Mouse (Mus musculus) ZHBTc4 (cell line): Measurements from ENCODE around the gene Cox10.

ENCODE experiments used
- DNase-seq: peaks from one replicate; pipeline ENCODE4 v3.0.0-alpha.2; 2011; ENCODE audit warnings: low read depth, low spot score

The Cox10 gene

DNA sequence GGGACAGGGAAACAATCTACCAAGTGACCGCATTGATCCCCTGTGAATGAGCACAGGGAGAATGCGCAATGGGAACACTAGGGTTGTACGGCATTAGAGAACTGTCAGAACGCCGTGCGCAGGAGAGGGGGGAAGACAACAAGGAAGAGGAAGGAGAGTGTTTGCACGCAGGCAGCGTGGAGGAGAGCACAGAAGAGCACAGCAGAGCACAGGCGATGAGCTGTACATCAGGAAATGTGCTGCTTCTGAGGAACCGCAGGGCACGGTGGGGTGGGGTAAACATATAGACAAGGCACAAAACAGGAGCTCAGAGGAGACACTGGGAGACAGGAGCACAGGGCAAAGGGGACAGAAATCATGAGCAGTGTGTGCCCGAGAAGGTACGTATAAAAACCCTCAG lies 31.8 kb downstream of the Cox10 start:
- DNase-seq: no peak

DNA sequence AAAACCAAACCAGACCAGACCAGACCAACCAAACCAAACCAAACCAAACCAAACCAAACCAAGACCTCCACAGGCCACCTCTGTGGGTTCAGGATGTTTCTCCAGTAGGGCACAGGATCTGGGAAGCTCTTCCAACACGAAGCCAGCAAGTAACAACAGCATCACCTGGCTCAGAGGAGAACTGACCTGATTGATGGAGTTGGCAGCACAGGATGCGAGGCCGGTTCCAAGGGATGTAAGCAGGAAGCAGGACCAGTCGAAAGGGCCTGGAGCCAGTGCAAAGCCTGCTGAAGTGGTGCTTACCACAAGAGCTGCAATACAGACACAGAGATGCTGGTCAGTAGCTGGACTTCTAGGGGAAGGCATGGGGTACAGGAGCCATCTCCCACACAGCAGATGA lies 34.2 kb downstream of the Cox10 start:
- no peak for DNase-seq

DNA sequence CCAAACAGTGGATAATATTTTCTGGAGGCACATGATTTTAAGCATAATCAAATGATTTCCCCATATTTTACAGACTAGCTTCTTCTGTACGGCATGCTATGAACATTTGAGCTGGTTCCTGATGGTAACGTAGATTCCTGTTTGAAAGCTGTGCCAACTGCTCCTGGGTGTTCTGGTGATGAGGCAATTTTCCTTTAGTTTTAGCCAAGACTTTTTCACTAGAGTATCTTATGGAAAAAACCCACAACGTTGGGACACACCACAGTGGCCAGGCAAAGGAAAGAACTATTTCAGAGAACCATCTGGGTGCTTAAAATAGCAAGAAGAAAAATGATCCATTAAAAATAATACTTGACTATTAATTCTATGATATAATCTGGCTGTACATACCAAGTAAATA lies 35.2 kb downstream of the Cox10 start:
- no peak for DNase-seq

DNA sequence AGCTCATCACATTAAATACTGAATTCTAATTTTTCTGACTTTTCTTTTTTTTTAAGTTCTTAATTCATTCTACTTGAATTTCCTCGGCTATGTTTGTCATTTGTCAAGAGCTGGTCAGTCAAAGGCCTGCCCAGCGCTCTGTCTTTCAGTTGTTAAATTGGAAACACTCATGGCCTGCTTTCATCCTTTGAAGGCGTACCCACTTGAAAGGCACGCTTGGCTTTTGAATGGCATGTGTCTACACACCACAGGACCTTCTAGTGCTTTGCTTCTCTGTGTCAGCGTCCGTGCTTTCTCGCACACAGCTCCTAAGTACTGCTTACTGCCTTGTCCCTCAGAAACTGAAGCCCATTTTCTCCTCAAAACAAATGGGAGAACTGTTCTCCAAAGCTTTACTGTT lies 38.0 kb downstream of the Cox10 start:
- DNase-seq: no peak

DNA sequence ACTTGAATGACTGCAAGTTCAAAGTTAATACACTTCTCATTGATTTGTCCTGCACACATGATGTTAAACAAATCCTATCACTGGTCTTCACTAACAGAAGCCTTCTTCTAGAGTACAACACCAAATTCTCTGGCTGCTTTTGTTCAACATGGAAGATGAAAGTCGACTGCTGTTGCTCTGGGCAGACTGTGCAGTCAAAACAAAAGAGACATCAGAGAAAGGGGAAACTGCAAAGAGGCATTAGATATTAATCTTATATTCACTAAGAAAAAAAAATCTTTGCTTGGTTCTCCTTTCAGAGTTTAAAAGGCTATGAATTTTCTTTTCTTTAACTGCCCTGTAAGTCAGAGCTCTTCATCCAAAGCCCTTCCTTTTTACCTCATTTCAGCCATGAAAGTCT lies 39.7 kb downstream of the Cox10 start:
- no peak for DNase-seq

DNA sequence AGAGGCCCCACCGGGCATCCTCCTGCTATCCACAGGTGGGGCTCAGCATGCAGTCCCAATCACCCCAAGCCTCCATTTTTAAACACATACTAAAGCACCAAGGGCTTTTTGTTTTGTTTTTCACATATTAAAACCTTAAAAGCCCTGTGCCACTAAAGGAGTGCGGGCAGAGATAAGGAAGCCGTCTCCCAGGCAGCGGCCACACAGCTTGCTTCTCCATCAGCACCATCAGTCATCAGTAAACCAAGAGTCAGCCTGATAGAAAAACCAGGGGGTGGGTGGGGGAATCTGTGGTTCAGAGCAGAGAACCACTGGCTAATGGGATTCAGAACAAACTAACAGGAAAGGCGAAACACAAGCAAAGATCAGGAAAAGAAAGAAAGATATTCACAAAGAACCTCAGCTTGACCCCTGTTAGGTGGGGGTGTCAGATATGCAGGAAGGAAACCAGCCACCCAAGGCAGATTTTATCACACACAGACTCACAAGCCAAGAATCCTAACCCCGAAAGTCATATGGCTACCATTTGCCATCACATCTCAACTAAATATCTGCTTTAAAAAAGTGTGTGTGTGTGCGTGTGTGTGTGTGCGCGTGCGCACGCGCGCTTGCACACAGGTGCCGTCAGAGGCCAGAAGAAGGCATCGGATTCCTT lies 41.7 kb downstream of the Cox10 start:
- DNase-seq: no peak

- no peak for DNase-seq
Observed at GRCm38 (mm10) chr11:64036306-64036705, 43.0 kb downstream of the Cox10 start.

- DNase-seq: peak; percentile 17
Observed at GRCm38 (mm10) chr11:64035709-64036108, 43.6 kb downstream of the Cox10 start.

DNA sequence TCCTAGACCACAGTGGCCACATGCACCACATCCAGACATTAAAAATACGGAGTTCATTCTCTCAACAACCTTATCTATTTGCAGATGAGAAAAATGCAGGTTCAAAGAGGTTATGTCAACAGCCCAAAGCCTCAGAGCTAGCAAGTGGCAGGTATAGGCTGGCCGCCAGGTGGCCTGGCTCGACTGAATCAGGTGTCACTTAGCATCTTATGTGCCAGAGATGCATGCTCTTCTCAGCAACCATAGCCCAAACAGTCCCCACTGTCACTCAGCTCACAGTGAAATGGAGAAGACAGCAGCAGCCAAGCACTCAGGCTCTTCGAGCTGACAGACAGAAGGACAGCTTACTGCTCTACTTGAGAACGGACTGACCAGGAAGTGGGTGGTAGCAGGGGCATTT lies 44.6 kb downstream of the Cox10 start:
- no peak for DNase-seq

GRCm38 (mm10) chr11:64027423-64027822 lies 51.8 kb downstream of the Cox10 start:
- DNase-seq: peak; percentile 87

DNA sequence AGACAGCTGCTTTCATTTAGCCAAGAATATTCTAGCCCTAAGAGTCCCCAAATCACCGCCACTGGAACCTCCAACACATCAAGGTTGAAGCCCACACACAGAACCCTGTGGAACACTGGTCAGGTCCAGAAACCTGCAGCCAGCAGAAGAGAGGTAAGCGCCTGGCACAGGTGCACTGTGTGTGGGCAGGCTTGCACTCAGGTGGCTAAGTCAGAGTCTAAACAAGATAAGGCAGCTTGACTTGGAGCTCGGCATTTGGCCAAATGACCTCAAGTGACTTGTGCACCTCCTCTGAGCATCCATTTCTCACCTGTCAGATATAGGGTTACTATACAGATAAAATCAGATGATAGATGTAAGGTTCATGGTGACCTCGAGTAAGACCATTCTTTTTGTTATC lies 53.4 kb downstream of the Cox10 start:
- no peak for DNase-seq

DNA sequence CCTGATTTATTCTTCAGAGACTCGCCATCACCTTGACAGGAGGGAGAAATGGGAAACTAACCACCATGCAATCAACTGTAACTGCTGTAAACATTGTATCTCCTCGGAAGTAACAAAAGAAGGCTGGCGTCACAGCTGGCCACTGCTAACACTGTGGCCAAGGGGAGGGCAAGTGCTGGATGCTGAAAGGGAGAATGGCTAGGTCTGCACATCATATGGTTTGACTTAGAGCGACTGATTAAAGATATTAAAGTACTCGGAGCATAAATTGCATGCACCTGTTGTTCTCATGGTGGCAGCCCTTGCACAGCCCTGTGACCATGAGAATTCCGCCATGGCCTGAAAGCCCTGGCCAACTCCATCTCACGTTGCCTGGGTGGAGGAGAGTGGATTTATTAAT lies 54.7 kb downstream of the Cox10 start:
- no peak for DNase-seq

GRCm38 (mm10) chr11:64023380-64023981 lies 55.8 kb downstream of the Cox10 start:
- DNase-seq: no peak

DNA sequence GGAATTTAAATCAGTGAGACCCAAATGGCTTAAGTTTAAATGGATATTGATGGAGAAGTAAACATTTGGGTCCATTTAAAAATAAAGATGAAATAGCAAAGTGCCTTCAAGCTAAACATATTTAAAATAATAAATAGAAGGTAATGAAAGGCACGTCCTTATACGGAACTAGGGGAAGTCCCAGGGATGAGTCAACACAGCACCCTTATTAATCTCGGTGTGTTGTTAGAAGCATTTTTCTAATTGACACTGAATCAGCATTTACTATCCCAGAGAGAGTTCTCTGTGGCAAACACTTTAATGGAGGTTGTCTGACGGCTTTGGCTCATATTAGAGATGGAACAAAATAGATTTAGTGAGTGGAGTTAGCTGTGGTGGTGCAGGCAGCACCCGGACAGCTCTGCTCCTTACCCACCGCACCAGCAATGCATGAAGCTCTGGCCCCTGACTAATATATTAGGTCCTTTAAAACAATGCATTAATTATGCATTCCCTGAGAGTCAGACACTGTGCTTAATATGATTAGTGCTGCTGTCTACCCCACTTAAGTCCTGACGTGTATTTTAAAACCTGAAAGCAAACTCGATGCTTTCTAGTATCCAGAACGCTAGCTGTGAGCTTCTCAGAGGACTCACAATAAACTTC lies 56.7 kb downstream of the Cox10 start:
- DNase-seq: no peak

DNA sequence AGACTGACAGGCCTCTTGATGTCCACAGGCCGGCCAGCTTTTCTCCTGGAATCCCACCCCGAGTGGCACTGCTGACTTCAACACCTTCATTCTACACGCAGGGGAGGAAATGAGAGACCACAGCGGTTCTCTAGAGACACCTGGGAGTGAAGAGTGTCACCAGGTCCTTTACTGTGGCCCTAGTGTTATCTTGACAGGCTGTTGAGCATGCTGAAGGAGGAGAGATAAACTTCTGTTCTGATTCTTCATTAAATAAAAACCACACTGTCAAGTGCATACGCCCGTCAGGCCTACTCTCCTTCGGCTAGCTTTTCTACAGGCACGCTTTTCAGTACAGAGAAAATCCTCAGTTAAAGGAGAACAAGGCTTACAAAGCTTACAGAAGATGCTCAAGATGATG lies 60.0 kb downstream of the Cox10 start:
- no peak for DNase-seq

- no peak for DNase-seq
Observed at GRCm38 (mm10) chr11:64018165-64018564, 61.1 kb downstream of the Cox10 start.

DNA sequence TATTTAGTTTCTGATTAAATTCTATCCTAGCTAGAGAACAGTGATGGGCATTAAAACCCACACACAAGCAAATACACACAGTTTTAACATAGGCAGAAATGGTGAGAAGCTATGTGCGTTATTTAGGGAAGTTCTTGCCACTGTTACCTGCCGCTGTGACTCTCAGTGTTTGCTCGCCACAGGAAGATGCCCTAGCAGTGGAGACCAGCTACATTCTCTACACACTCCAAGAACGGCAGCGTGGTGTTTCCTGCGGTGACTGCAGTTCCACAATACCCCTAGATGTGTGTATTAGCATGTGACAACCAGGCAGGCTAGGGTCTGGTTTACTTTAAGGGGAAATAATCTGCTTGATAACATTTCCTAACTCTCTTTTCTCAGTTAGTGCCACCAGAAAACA lies 64.0 kb downstream of the Cox10 start:
- DNase-seq: no peak

GRCm38 (mm10) chr11:64010724-64011496 lies 68.4 kb downstream of the Cox10 start:
- DNase-seq: peak; percentile 32

- no peak for DNase-seq
Observed at GRCm38 (mm10) chr11:64004152-64004551, 75.1 kb downstream of the Cox10 start.

DNA sequence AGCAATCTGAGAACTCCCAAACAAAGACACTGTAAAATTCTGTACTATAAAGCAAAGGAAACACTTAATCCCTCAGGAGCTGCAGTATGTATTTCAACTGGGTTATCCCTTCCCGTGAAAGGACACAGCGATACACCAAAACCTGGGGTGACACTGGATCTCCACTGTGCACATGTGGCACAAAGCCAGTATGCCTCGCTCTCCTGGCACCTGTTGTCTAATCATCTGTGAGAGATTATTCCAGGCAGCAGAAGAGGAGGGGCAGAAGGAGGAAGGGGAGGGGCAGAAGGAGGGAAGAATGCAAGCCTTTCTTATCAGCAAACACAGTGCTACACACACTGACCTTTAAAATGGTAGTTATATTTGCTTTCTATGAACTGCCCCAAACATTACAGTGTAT lies 75.8 kb downstream of the Cox10 start:
- no peak for DNase-seq

- no peak for DNase-seq
Observed at GRCm38 (mm10) chr11:64002629-64003028, 76.6 kb downstream of the Cox10 start.

DNA sequence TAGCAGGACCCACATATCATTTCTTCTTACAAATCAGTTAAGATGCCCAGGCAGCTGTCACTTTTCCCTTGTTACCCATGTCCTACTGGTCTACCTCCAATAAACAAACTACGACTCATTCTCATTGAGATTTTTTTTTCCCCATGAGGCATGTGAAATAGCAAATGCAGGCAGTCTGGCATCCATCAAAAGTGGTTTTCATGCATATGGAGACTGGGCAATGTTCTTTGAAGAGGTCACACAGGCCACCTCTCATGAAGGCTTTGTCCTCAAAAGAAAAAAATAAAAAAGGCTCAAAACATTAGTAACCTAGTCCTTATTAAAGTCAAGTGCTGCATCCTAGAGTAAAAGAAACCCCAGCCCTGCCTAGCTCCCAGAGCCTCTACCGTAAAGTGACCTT lies 78.2 kb downstream of the Cox10 start:
- no peak for DNase-seq
